Mouse (Mus musculus) myocyte (in vitro differentiated cells): ENCODE data around the gene Cpsf4l. TPM values are rescaled to one million over a fixed set of nuclear protein-coding genes. Genes with fewer than 3 reads are reported as not detected.

Source experiments
- H3K27me3 ChIP-seq: one replicate; pipeline ENCODE4 v1.6.1; 2011; ENCODE audit not compliant: control insufficient read depth, insufficient read depth, insufficient read length
- H3K36me3 ChIP-seq: one replicate; pipeline ENCODE4 v1.6.1; 2011; ENCODE audit not compliant: control insufficient read depth, insufficient read depth
- H3K4me2 ChIP-seq: one replicate; pipeline ENCODE4 v1.6.1; 2011; ENCODE audit warnings: low read depth, control low read depth
- H3K4me3 ChIP-seq: one replicate; pipeline ENCODE4 v1.5.1; 2011; ENCODE audit warnings: mild to moderate bottlenecking, control low read depth, moderate library complexity
- H3K79me2 ChIP-seq: one replicate; pipeline ENCODE4 v1.6.1; 2011; ENCODE audit not compliant: control insufficient read depth, insufficient read depth
- H3ac ChIP-seq: one replicate; pipeline ENCODE4 v1.6.1; 2011; ENCODE audit not compliant: control insufficient read depth, insufficient read length
- CEBPB ChIP-seq: IDR thresholded peaks from 2 replicates; pipeline ENCODE4 v1.6.1; 2011; ENCODE audit warnings: mild to moderate bottlenecking, moderate library complexity; ENCODE audit not compliant: poor library complexity, insufficient read depth, severe bottlenecking
- E2F4 ChIP-seq: IDR thresholded peaks from one replicate; pipeline ENCODE4 v1.6.1; 2011; ENCODE audit warnings: mild to moderate bottlenecking, control low read depth, moderate library complexity; ENCODE audit not compliant: insufficient read depth
- MAX ChIP-seq: IDR thresholded peaks from one replicate; pipeline ENCODE4 v1.6.1; 2011; ENCODE audit warnings: low read depth, mild to moderate bottlenecking, control low read depth
- MYOD1 ChIP-seq, 3 experiments: IDR thresholded peaks; one replicate each; pipeline ENCODE4 v1.6.1; 2011; ENCODE audit warnings: control low read depth in 2 of 3, low read depth in 2 of 3, mild to moderate bottlenecking in 2 of 3, moderate library complexity in 1 of 3; ENCODE audit not compliant: insufficient read length in 2 of 3, control insufficient read depth in 1 of 3
- MYOG ChIP-seq, 3 experiments: IDR thresholded peaks; one replicate each; pipeline ENCODE4 v1.6.1; 2011; ENCODE audit warnings: control low read depth in 2 of 3, low read depth in 2 of 3, mild to moderate bottlenecking in 2 of 3; ENCODE audit not compliant: insufficient read length in 2 of 3, control insufficient read depth in 1 of 3, insufficient read depth in 1 of 3
- POLR2A ChIP-seq: IDR thresholded peaks from one replicate; pipeline ENCODE4 v1.6.1; 2011; ENCODE audit warnings: low read depth, mild to moderate bottlenecking, control low read depth, moderate library complexity; ENCODE audit not compliant: insufficient read length
- POLR2AphosphoS2 ChIP-seq: IDR thresholded peaks from one replicate; pipeline ENCODE4 v1.6.1; 2011; ENCODE audit warnings: low read depth, control low read depth; ENCODE audit not compliant: insufficient read length
- REST ChIP-seq: IDR thresholded peaks from one replicate; pipeline ENCODE4 v1.6.1; 2011; ENCODE audit warnings: mild to moderate bottlenecking, control low read depth, moderate library complexity; ENCODE audit not compliant: insufficient read depth, insufficient read length
- SRF ChIP-seq: IDR thresholded peaks from one replicate; pipeline ENCODE4 v1.6.1; 2011; ENCODE audit warnings: low read depth; ENCODE audit not compliant: control insufficient read depth, insufficient read length
- TCF12 ChIP-seq: IDR thresholded peaks from one replicate; pipeline ENCODE4 v1.6.1; 2011; ENCODE audit warnings: mild to moderate bottlenecking, control low read depth; ENCODE audit not compliant: poor library complexity, insufficient read depth, severe bottlenecking
- TCF3 ChIP-seq: IDR thresholded peaks from one replicate; pipeline ENCODE4 v1.6.1; 2011; ENCODE audit warnings: low read depth, control low read depth; ENCODE audit not compliant: insufficient read length
- USF1 ChIP-seq: IDR thresholded peaks from one replicate; pipeline ENCODE4 v1.6.1; 2011; ENCODE audit warnings: low read depth, mild to moderate bottlenecking, control low read depth, moderate library complexity
- polyA plus RNA-seq: library from polyadenylated mRNA; unstranded; fragments of >200 nt; fragmentation: generic; extraction: Trizol; gene quantifications from one replicate; pipeline ENCODE4 v1.2.1, GENCODE M21; 2012; ENCODE audit warnings: missing spikeins

Gene Cpsf4l
- polyA plus RNA-seq, 1 experiment = 0.06 TPM

- Histone ChIP-seq H3K4me2 (no peak overlapping the region), H3ac (peak overlapping the region; percentile 93), H3K79me2 (peaks cover 71% of the 10 kb centered on the region), H3K4me3 (peak overlapping the region; percentile 83), H3K27me3 (no peaks in the 10 kb centered on the region), H3K36me3 (peaks cover 9% of the 10 kb centered on the region)
- TF ChIP-seq MYOG (IDR thresholded peaks at IDR 0.05; ENCODE audit: control insufficient read depth in 1 of 3, insufficient read depth in 1 of 3, insufficient read length in 2 of 3, low read depth in 2 of 3) (peak in 1 of 3 experiments; percentile 28), MYOD1 (IDR thresholded peaks at IDR 0.05; ENCODE audit: control insufficient read depth in 1 of 3, insufficient read length in 2 of 3, low read depth in 2 of 3) (peak in 1 of 3 experiments; percentile 0), REST (no peak)
Observed at GRCm38 (mm10) chr11:113683627-113683956, 26.2 kb downstream of the Cpsf4l start.

- H3K4me2 ChIP-seq = peak overlapping the region; percentile 99
- H3K27me3 ChIP-seq = no peaks in the 10 kb centered on the region
- TF ChIP-seq CEBPB = no peak
- peak; percentile 17 for TF ChIP-seq POLR2A
- no peak for TF ChIP-seq SRF
- TF ChIP-seq MYOG (IDR thresholded peaks at IDR 0.05; ENCODE audit: control insufficient read depth in 1 of 3, insufficient read depth in 1 of 3, insufficient read length in 2 of 3, low read depth in 2 of 3) = peak in 1 of 3 experiments; percentile 23
- TF ChIP-seq POLR2AphosphoS2 = no peak
- TF ChIP-seq MYOD1 (IDR thresholded peaks at IDR 0.05; ENCODE audit: control insufficient read depth in 1 of 3, insufficient read length in 2 of 3, low read depth in 2 of 3) = peak in 2 of 3 experiments; percentile 34 to 75
- TF ChIP-seq TCF12 = no peak
- TF ChIP-seq E2F4 = no peak
- peak overlapping the region; percentile 93 for H3ac ChIP-seq
- peaks cover 9% of the 10 kb centered on the region for H3K36me3 ChIP-seq
- peak overlapping the region; percentile 83 for H3K4me3 ChIP-seq
- peaks cover 76% of the 10 kb centered on the region for H3K79me2 ChIP-seq
Observed at GRCm38 (mm10) chr11:113682897-113683626, 26.8 kb downstream of the Cpsf4l start.

GRCm38 (mm10) chr11:113681979-113682378 is 27.8 kb downstream of the Cpsf4l start:
- TF ChIP-seq MAX (no peak), USF1 (peak; percentile 17)
- peak overlapping the region; percentile 83 for H3K4me3 ChIP-seq
- no peak overlapping the region for H3ac ChIP-seq
- no peaks in the 10 kb centered on the region for H3K27me3 ChIP-seq
- H3K4me2 ChIP-seq = peak overlapping the region; percentile 99
- peaks cover 86% of the 10 kb centered on the region for H3K79me2 ChIP-seq
- H3K36me3 ChIP-seq = peaks cover 2% of the 10 kb centered on the region

- TF ChIP-seq POLR2A (no peak), SRF (no peak), MYOG (IDR thresholded peaks at IDR 0.05; ENCODE audit: control insufficient read depth in 1 of 3, insufficient read depth in 1 of 3, insufficient read length in 2 of 3, low read depth in 2 of 3) (peak in 2 of 3 experiments; percentile 29 to 73), TCF12 (no peak), MYOD1 (IDR thresholded peaks at IDR 0.05; ENCODE audit: control insufficient read depth in 1 of 3, insufficient read length in 2 of 3, low read depth in 2 of 3) (peak in 2 of 3 experiments; percentile 43 to 74), USF1 (no peak)
- peaks cover 3% of the 10 kb centered on the region for H3K36me3 ChIP-seq
- no peaks in the 10 kb centered on the region for H3K27me3 ChIP-seq
- H3K79me2 ChIP-seq = peaks cover 90% of the 10 kb centered on the region
- H3K4me2 ChIP-seq = peak overlapping the region; percentile 99
- H3K4me3 ChIP-seq = no peak overlapping the region
- H3ac ChIP-seq = no peak overlapping the region
Observed at GRCm38 (mm10) chr11:113680954-113681353, 28.9 kb downstream of the Cpsf4l start.

DNA sequence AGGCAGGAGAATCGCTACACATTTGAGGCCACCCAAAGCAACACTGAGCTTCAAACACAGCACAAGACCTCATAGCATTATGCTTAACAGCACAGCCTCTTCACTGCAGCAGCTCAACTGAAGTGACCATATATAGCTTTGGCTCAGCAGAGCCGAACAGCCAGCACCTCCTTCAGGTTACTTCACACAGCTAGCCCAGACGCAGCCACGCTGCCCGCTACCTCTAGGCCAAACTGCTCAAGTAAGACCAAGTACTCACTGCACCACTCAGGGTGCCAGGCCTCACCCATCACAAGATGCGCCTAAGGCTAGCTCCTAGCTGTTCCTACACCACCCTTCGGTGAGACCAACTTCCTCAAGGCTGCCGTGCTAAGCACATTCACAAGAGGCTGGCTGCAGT is 31.4 kb downstream of the Cpsf4l start:
- Histone ChIP-seq H3K4me3 (no peak overlapping the region), H3K27me3 (no peaks in the 10 kb centered on the region), H3K36me3 (peaks cover 3% of the 10 kb centered on the region), H3ac (no peak overlapping the region), H3K79me2 (peaks cover 99% of the 10 kb centered on the region), H3K4me2 (no peak overlapping the region)
- no peak for TF ChIP-seq USF1
- no peak for TF ChIP-seq SRF
- TF ChIP-seq TCF3 = no peak
- TF ChIP-seq REST = no peak
- no peak for TF ChIP-seq POLR2AphosphoS2
- TF ChIP-seq MYOD1 (IDR thresholded peaks at IDR 0.05; ENCODE audit: control insufficient read depth in 1 of 3, insufficient read length in 2 of 3, low read depth in 2 of 3) = no peak
- no peak for TF ChIP-seq MAX
- no peak for TF ChIP-seq CEBPB
- no peak for TF ChIP-seq POLR2A
- TF ChIP-seq MYOG (IDR thresholded peaks at IDR 0.05; ENCODE audit: control insufficient read depth in 1 of 3, insufficient read depth in 1 of 3, insufficient read length in 2 of 3, low read depth in 2 of 3) = no peak
- no peak for TF ChIP-seq TCF12
- TF ChIP-seq E2F4 = no peak
